Mouse (Mus musculus) C2C12 (cell line): ENCODE data around the gene Pabpn1. TPM values are rescaled to one million over a fixed set of nuclear protein-coding genes. Genes with fewer than 3 reads are reported as not detected.
A peak's percentile ranks its signal among the peaks of the same experiment; 100 is the strongest.

ENCODE experiments used
- H3K27me3 ChIP-seq: one replicate; pipeline ENCODE4 v1.6.1; 2011; ENCODE audit not compliant: control insufficient read depth, insufficient read depth, insufficient read length
- H3K36me3 ChIP-seq: one replicate; pipeline ENCODE4 v1.6.1; 2011; ENCODE audit not compliant: control insufficient read depth, insufficient read depth
- H3K4me3 ChIP-seq: one replicate; pipeline ENCODE4 v1.5.1; 2011; ENCODE audit warnings: mild to moderate bottlenecking, control low read depth; ENCODE audit not compliant: poor library complexity, insufficient read depth, severe bottlenecking
- H3K79me2 ChIP-seq: one replicate; pipeline ENCODE4 v1.6.1; 2011; ENCODE audit not compliant: control insufficient read depth, insufficient read depth
- H3K79me3 ChIP-seq: one replicate; pipeline ENCODE4 v1.6.1; 2011; ENCODE audit warnings: low read depth, control low read depth
- H3ac ChIP-seq: one replicate; pipeline ENCODE3; 2011; ENCODE audit warnings: low read depth; ENCODE audit not compliant: control insufficient read depth, insufficient read length
- CEBPB ChIP-seq: IDR thresholded peaks from one replicate; pipeline ENCODE4 v1.6.1; 2011; ENCODE audit warnings: low read depth, mild to moderate bottlenecking, control low read depth, moderate library complexity
- CTCF ChIP-seq: IDR thresholded peaks from one replicate; pipeline ENCODE4 v1.5.1; 2011; ENCODE audit not compliant: control insufficient read depth, insufficient read depth, insufficient read length
- FOSL1 ChIP-seq: IDR thresholded peaks from one replicate; pipeline ENCODE4 v1.8.0; 2011; ENCODE audit warnings: mild to moderate bottlenecking, low read length; ENCODE audit not compliant: poor library complexity, insufficient read depth, severe bottlenecking
- MAX ChIP-seq: IDR thresholded peaks from one replicate; pipeline ENCODE4 v1.6.1; 2011; ENCODE audit warnings: mild to moderate bottlenecking, control low read depth
- MYOD1 ChIP-seq: IDR thresholded peaks from one replicate; pipeline ENCODE4 v1.6.1; 2011; ENCODE audit warnings: low read depth; ENCODE audit not compliant: control insufficient read depth, insufficient read length
- MYOG ChIP-seq: IDR thresholded peaks from one replicate; pipeline ENCODE4 v1.6.1; 2011; ENCODE audit not compliant: control insufficient read depth, insufficient read length; ENCODE audit errors: extremely low read depth
- USF1 ChIP-seq: IDR thresholded peaks from one replicate; pipeline ENCODE4 v1.6.1; 2011; ENCODE audit warnings: low read depth, mild to moderate bottlenecking, control low read depth, moderate library complexity
- polyA plus RNA-seq: library from polyadenylated mRNA; unstranded; fragments of >200 nt; fragmentation: generic; extraction: Trizol; gene quantifications from one replicate; pipeline ENCODE4 v1.2.1, GENCODE M21; 2012; ENCODE audit warnings: missing spikeins

Pabpn1 gene
- polyA plus RNA-seq, 1 experiment = 146 TPM

DNA sequence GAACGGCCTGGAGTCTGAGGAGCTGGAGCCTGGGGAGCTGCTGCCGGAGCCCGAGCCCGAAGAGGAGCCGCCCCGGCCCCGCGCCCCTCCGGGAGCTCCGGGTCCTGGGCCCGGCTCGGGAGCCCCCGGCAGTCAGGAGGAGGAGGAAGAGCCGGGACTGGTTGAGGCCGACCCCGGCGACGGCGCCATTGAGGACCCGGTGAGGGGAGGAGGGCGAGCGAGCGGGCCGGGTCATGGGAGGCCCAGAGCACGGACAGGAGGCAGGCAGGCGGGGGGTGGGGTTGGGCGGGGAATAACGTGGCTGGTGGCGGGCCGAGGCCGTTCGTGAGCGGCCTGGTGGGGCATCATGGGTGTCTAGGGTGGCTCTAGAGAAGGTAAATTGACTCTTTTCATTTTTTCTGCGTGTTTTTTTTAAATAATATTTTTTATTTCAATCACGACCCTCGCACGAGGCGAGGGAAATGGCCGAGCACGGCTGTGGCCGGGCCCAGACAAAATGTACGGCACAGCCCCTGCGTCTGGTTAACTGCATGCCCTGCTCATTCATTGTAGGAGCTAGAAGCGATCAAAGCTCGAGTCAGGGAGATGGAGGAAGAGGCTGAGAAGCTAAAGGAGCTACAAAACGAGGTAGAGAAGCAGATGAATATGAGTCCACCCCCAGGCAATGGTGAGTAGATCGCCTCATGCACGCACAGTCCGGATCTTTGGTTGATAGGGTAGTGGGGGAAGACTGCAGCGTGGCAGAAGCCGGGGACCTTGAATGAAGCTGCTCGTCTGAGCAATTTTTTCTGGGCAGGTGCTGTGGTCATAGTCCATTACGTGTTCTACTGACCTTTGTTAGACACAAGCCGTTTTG is 2.2 kb downstream of the Pabpn1 start:
- TF ChIP-seq MYOG (no peak), CTCF (no peak), FOSL1 (no peak), MAX (no peak), USF1 (no peak), MYOD1 (no peak)
- H3K79me2 ChIP-seq = peaks cover 33% of the 10 kb centered on the region
- peaks cover 25% of the 10 kb centered on the region for H3K79me3 ChIP-seq
- no peaks in the 10 kb centered on the region for H3K27me3 ChIP-seq
- peaks cover 34% of the 10 kb centered on the region for H3K36me3 ChIP-seq
- peak overlapping the region; percentile 83 for H3ac ChIP-seq
- peak overlapping the region; percentile 79 for H3K4me3 ChIP-seq

DNA sequence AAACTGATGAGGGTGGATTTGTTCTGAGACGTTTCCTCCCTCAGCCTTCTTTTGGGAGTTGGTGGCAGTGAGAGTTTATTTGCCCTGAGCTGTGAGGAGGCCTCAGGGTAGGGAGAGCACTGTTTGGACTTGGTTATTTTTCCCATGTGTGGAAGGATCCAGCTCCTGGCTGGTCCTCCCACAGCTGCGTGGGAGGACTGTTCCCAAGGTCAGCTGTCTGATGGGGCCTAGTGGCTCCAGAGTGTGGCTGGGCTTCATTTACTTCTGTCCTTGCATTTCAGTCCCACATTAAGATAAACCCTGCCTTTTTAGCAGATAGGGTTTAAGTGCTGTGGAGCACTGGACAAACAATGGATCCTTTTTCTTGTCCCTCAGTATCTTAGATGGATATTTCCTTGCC is 5.1 kb downstream of the Pabpn1 start:
- H3K4me3 ChIP-seq = no peak overlapping the region
- peaks cover 25% of the 10 kb centered on the region for H3K79me3 ChIP-seq
- H3ac ChIP-seq = no peak overlapping the region
- peaks cover 33% of the 10 kb centered on the region for H3K79me2 ChIP-seq
- H3K27me3 ChIP-seq = no peaks in the 10 kb centered on the region
- peaks cover 40% of the 10 kb centered on the region for H3K36me3 ChIP-seq
- no peak for TF ChIP-seq MYOG
- no peak for TF ChIP-seq FOSL1
- no peak for TF ChIP-seq CTCF
- no peak for TF ChIP-seq CEBPB
- no peak for TF ChIP-seq MYOD1
- TF ChIP-seq MAX = no peak
- TF ChIP-seq USF1 = no peak

DNA sequence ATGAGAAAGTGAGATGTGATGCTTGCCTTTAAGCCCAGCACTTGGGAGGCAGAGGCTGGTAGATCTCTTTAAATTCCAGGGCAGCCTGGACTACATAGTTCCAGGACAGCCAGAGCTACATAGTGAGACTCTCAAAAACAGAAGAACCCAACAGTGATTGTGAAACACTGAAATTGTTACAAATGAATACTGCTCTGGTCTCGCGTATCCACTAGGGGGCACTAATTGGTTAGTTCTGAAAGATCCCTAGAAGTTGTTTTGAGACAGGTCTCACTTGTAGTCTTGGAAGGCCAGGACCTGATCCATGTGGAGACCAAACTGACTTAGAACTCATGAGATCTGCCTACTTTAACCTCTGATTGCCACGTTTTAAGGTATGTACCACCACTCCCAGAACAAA is 8.1 kb downstream of the Pabpn1 start:
- no peak for TF ChIP-seq MAX
- peak; percentile 78 for TF ChIP-seq CEBPB
- Histone ChIP-seq H3K36me3 (peaks cover 39% of the 10 kb centered on the region), H3ac (no peak overlapping the region), H3K27me3 (no peaks in the 10 kb centered on the region), H3K4me3 (no peak overlapping the region), H3K79me3 (peaks cover 14% of the 10 kb centered on the region), H3K79me2 (peaks cover 19% of the 10 kb centered on the region)

DNA sequence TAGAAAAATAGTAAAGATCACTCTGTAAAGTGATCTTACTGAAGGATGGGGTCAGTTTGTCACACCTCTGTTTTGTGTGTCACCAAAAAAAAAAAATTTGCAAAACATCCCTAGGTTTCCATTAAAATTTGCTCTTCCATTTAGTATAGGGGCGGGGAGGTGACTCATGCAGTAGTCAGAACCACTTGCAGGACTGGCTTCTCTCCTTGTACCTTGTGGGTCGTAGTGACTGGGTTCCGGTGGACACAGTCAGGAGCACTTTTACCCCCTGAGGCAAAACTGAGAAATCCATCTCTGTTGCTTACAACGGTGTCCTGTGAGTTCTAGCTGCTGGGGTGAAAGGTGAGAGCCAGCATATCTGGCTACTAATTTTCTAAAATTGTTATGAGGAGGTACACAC is 11.3 kb downstream of the Pabpn1 start:
- peaks cover 11% of the 10 kb centered on the region for H3K36me3 ChIP-seq
- TF ChIP-seq CTCF = no peak
- TF ChIP-seq CEBPB = no peak
- TF ChIP-seq MYOD1 = no peak
- no peak for TF ChIP-seq MYOG
- no peak for TF ChIP-seq USF1
- no peak for TF ChIP-seq FOSL1
- no peak for TF ChIP-seq MAX
- H3ac ChIP-seq = no peak overlapping the region
- H3K79me3 ChIP-seq = no peaks in the 10 kb centered on the region
- no peak overlapping the region for H3K4me3 ChIP-seq
- no peaks in the 10 kb centered on the region for H3K79me2 ChIP-seq
- no peaks in the 10 kb centered on the region for H3K27me3 ChIP-seq

DNA sequence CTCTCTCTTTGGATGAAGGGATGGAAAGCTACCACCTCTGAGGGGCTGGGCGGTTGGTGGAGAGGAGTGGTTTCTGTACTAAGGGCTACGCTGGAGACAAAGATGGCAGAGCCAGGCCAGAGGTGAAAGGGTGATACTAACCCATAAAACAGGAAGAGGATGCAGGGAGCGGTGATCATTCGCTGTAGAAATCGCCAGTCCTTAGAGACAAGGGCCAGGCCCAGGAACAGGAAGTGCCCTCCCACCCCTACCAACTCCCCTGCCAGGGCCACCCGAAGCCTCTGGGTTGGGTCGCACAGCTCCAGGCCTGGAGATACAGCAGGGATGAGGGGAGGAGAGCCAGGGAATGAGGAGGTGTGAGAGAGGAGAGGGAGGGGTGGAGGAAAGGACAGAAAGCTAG is 16.4 kb downstream of the Pabpn1 start:
- Histone ChIP-seq H3K27me3 (peaks cover 23% of the 10 kb centered on the region), H3K4me3 (no peak overlapping the region), H3K79me3 (no peaks in the 10 kb centered on the region), H3K36me3 (no peaks in the 10 kb centered on the region), H3K79me2 (no peaks in the 10 kb centered on the region), H3ac (no peak overlapping the region)
- TF ChIP-seq MYOD1 = no peak
- TF ChIP-seq CTCF = no peak
- no peak for TF ChIP-seq MAX

DNA sequence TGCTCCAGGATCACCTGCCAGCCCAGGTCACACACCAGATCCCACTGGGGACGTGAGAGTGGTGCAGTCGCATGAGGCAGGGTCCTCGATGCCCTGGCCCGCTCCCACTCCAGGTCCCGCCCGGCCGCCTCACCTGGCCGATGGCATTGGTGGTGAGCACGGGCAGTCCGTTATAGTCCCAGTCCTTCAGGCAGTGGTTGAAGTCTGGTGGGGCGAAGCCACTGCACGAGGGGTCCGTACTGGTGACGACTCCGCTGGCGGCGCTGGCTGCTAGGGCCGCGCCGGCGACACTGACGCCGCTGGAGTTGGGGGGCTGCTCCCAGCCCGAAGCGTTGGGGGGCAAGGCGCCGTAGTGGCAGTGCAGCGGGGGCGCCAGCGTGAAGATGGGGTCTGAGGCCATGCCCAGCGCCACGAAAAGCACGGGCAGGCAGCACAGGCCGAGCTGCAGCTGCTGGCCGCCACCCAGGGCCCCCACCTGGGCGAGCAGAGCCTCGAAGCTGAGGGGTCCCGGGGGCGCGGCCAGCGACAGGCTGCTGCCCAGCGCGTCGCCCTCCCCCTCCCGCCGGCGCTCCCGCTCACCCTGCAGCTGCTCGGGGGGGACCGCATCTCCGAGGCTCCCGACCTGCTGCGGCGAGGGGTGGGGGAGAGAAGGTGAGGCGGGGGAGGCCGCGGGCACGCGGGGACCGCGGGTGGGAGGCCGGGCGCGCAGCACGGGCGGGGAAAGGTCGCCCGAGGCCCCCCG is 20.0 kb downstream of the Pabpn1 start:
- Histone ChIP-seq H3K79me3 (no peaks in the 10 kb centered on the region), H3K36me3 (no peaks in the 10 kb centered on the region), H3ac (no peak overlapping the region), H3K79me2 (no peaks in the 10 kb centered on the region), H3K4me3 (no peak overlapping the region), H3K27me3 (peaks cover 42% of the 10 kb centered on the region)
- no peak for TF ChIP-seq CTCF
- TF ChIP-seq MYOD1 = no peak
- no peak for TF ChIP-seq FOSL1
- no peak for TF ChIP-seq MAX
- TF ChIP-seq MYOG = no peak
- TF ChIP-seq USF1 = no peak
- TF ChIP-seq CEBPB = no peak
